Mouse (Mus musculus) inflammation-experienced regulatory T-cells, adult 6 months (primary cell): ENCODE results near the gene Dnaaf5. TPM values are rescaled to one million over a fixed set of nuclear protein-coding genes. Genes with fewer than 3 reads are reported as not detected.

ENCODE experiments used
- ATAC-seq: one replicate; pipeline ENCODE4 v1.8.0; 2017
- polyA plus RNA-seq, 3 experiments: library from polyadenylated mRNA; unstranded; fragments of 100-300 nt; shearing (Covaris generic); gene quantifications; one replicate each; pipeline ENCODE4 v1.2.1; 2017

Dnaaf5 gene
- polyA plus RNA-seq, 3 experiments from 2014 or later = 5.9 to 11.9 (median 6.2) TPM

DNA sequence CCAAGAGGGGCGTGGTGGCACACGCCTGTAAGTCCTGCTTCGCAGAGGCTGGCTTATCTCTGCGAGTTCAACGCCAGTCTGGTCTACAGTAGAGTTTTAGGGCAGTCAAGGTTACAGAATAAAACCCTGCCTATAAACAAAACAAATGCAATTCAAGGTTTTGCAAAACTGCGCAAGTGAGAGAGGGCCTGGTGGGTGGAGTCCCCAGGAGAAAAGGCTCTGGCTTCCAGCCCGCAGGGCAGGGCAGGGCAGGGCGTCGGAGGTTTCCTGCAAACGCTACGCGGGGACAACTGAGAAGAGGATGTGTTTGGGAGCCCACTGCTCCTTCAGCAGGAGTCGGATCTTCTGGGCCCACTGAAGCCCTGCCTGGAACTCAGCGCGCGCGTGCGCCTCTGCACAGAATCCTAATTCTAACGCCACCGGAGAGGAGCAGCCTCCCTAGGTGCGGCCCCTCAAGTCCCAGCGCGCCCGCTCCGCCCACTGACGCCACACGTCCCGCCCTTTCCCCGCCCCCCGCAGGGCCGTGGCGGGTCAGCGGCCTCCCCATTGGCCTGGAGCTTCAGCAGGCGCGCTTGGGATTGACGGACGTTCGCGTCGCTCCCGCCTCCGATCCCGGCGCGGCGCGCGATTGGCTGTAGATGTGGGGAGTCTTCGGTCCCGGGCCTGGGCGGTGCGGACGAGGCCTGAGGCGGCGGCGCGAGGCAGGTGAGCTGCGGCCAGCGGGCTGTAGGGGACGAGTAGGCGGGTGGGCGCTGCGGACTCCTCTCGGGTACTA is 50.2 kb downstream of the Dnaaf5 start, which contains the start of gene Sun1:
Gene Sun1, plus strand, starts transcription at position 643 of the 775 bp plus-strand sequence.
- peak; percentile 89 for ATAC-seq

DNA sequence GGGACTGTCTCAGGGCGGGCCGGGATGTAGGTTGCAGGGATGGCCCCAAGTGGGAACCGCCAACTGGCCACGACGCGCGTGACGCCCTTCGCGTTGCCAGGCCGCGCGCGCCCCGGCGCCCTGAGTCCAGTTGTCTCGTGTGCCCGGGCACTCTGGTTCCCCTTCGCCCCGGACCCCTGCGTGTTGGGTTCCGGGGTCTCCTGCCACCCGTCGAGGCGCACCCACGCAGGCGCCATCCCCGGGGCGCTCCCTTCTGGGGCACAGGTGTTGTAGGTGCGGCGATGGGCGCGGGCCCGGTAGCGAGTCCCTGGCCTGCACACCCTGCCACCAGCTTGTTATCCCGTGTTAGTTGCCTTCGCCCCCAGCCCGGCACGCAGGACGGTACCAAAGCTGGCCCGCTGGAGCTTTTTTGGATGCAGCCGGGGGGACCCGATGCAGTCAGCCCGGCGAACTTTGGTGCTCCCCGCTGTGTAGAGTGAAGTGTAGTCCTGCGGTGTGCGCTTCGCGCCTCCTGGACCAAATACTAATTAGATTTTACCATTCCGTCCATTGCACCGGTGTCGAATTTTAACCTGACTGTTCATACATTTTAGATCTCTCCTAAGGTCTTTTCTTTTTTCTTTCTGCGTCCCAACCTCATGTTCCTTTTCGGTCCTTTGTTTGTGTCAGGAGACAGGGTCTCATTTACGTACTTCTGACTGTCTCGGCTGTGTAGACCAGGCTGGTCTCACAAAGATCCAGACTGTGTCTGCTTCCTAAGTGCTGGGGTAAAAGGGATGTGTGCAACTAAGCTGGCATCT is 50.9 kb downstream of the Dnaaf5 start:
- ATAC-seq = peak; percentile 21

DNA sequence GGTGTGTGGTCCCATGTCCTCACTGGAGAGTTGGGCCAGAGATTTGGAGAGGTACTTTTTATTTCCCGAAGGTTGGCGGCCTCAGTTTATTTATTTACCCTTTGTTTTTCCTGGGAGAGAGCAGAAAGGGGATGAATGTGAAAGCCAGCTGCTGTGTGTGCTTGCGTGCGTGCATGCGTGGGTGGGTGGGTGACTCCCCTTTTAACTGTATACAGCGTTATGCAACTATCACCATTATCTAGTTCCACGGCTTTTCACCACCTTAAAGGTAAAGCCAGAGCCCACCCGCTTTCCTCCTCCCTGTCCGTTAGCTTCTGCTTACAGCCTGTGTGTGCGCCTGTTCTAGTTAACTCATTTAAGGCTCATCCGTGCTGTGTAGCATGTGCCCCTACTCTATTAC is 52.1 kb downstream of the Dnaaf5 start:
- no peak for ATAC-seq

DNA sequence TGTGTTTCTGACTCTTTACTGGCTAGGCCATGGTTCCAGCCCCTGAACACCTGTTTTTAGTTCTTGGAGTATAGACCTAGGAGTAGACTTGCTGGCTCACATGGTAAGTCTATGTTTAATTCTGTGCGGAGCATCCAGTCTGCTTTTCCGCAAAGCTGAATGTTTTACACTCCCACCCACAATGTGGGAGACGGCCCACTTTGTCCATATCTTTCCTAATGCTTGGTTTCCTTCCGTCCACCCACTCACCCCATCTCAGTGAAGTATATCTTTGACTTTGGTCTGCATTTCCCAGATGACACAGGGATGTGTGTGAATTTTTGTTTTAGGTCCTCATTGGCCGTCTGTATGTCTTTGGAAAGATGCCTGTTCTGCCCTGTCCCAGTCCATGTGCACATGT is 53.3 kb downstream of the Dnaaf5 start:
- no peak for ATAC-seq

DNA sequence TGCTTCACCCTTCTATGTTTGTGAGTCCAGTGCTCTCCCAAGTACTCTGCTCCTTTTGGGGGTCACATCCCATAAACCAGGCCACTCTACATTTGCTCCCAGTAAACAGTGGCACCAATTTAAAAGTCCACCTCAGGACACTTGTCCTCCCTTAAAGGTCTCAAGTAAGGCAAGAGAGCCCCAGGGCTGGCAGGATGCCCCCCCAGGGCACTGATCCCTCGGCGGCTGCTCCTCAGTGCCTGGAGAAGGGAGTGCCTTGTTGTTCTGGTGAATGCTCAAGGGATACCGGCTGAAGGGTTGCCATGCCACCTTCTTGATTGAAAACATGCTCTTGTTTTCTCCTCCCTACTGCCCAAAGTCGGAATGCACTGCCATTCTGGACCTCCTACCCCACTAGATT is 56.1 kb downstream of the Dnaaf5 start:
- no peak for ATAC-seq

DNA sequence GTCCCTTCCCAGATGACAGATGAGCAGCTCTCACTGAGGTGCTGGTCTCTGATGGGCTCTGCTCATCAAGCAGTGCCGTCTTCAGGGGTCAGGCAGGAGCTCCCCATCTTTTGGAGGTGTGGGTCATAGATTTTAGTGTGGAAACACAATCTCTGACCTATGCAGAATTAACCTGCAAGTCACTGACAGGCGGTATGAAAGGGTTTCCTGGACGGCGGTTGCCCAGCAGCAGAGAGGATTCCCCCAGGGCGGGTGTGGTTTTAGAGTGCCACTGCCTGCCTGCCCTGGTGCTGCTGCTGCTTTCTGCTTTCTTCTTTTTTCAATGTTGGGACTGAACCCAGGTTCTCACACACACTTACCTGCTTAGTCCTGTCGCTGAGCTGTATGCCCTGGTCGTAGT is 56.5 kb downstream of the Dnaaf5 start:
- ATAC-seq = peak; percentile 61

DNA sequence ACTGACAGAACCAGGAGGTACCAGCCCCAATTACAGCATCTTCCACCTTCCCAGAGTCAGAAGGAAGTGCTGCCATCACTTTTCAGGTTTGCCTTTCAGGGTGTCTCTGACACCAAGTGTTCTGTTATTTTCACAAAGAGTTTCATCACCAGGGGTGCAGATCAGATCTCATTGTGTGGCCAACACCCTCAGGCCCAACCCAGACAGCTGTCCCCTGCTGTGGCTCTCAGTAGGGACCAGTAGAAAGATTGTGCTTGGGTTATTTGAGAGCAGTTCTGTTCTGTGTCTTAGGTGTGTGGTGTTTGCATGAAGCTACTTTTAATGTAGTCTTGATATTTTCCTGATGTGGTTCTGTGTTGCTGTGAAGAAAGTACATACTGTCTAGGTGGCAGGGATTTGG is 58.2 kb downstream of the Dnaaf5 start:
- ATAC-seq = no peak

DNA sequence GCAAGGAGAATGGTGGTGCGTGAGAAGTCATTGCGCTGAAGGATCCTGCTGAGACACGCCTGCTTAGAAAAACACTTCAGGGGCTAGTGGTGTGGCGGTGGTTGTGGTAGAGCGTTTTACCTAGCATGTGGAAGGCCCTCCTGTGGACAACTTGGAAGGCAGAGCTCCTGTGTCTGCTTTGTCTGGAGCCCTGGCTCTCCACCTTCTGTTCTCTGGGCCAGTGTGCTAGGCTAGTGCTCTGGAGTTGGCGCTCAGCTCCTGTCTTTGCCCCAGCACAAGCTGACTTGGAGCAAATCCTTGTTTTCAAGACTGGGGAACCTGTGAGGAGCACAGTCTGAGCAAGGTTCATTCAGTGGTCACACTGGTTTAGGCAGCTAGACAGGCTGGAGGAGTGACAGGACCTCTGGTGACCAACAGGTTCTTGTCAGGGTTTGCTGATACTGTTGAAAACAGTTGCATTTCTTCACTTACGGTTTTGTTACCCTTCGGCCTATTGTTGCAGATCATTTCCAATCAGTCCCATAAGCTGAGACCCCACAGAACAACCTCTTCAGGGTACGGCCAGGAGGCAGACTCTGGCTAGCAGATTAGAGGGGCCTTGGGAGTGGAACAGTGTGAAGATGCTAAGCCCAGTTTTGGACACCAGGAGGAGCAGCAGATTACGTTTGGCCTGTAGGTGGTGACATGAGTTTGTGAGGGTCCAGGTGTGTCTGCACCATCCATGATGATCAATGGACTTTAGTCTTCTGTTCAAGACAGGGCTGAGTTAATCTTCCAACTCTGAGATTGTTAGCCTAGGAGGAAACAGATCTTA is 59.1 kb downstream of the Dnaaf5 start:
- no peak for ATAC-seq

DNA sequence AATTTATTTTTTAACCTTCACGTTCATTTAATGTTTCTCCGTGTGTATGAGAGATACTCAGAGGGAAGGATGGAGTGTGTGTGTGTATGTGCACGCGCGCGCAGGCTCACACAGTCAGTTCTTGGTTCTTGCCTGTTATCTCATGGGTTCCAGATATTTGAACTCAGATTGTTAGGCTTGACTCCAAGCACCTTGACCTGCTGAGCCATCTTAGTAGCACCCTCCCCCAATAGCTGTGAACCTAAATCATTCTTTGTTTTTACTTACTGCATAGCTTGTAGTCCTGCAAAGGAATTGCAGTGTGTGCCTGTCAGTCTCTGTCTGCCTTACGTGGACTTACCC is 59.6 kb downstream of the Dnaaf5 start:
- no peak for ATAC-seq

DNA sequence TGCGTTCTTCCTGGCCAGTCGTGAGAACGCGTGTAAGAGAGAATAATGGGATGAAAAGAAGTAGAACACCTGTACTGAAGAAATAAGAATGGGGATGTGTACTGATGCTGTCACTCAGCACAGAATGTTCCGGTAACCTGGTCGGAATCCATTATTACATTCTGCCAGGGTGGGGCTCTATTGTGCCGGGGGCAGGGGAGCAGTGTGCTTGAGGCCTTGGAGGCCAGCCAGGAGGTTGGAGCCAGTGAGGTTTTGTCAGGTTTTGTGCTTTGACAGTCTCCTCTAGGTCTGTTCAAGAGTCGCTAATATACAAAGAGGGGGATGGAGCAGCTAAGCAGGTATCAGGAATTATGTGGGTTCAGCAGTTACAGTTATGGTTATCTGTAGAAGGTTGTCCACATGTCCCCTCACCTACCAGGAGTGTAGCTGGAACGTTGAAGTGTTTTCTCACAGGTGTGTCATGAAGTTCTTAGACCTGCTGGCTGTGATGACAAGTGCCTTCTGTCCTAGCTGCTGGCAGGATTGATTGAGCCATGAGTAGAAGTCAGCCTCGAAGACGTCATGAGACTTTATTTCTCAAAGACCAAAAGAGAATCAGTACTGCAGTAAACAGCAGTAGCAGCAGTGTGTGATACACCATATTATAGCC is 61.8 kb downstream of the Dnaaf5 start:
- no peak for ATAC-seq

DNA sequence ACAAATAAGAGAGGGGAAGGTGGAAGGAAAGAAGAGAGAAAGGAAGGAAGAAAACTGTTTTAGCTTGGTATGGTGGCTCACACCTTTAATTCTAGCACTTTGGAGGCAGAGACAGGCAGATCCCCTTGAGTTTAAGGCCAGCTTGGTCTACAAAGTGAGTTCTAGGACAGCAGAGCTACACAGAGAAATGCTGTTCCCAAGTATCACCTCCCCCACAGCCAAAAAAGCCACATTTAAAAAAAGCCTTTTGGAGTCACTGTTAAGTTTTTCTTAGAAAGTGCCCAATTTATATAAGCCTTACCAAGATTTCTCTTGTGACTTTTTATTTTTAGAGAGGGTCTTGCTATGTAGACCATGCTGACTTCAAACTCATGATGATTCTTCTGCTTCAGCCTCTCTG is 64.3 kb downstream of the Dnaaf5 start:
- no peak for ATAC-seq

DNA sequence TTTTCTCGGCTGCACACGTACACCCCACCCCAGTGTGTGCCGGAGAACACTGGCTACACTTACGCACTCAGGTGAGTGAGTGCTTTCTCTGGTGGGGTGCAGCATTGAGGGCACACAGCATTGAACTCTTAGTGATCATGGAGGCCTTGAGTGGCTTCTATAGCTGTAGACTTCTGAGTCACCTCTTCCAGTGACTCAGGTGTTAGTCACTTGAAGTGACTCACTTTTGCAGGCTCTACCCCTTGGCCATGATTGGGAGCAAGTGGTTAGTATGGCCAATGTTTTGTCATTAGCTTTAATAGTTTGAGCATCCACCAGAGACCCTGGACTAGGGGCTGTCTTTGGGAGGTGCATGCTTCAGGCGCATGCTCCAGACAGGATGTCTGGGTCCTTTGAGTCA is 65.2 kb downstream of the Dnaaf5 start:
- ATAC-seq = no peak

DNA sequence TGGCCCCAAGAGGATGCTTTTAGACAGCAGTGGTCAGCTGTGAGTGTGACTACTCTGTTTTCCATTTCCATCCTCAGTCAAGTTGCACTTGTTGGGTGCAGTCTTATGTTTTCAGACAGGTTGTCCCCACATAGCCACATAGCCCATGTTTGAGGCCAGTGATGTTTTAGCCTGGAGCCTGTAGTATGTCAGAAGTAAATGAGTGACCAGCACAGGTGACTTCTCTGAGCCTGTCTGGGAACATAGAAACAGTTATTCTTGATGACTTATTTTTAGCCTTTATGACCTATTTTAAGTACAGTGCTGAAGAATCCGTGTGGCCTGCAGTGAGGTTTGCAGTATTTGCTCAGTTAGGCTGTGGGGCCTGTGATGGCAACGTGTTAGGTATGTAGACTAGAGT is 66.1 kb downstream of the Dnaaf5 start:
- ATAC-seq = no peak

DNA sequence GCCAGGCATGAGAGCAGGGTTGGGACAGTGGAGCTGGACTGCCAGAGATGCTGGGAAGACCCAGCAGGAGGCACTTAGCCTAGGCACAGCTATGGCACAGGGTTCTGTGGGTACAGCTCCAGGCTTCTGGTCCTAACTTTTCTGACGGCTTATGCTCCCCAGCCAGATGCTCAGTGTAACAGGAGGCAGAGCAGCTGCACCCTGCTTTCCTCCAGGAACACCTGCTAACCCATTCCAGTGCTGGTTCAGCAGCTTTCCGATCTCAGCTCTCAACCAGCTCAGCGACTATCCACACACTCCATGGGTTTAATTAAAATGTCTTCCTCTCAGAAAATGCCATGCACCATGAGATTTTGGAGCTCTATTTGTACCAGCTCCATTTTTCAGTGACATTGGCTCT is 66.8 kb downstream of the Dnaaf5 start:
- ATAC-seq = no peak

DNA sequence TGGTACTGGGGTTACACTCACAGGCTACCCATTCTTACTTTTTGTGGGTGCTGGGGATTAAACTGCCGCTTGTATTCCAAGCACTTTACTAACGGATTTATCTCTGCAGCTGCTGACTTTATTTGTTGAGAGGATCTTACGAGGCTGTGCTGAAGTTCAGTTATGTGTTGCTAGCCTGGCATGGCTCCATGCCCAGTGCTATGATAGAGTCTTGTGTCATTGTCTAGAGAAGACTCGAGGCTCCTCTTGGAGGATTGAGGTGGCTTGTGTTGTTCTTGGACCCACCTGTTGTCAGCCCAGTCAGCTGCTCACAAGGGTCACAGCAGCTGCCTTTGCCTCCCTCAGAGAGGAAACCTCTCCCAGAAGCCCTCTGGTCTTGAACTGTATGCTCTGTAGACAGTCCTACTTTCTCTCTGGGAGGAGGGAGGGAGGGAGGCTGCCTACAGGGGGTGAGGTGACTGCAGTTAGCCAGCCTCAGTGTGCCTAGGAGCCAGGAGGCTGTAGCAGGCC is 70.0 kb downstream of the Dnaaf5 start:
- ATAC-seq = no peak

DNA sequence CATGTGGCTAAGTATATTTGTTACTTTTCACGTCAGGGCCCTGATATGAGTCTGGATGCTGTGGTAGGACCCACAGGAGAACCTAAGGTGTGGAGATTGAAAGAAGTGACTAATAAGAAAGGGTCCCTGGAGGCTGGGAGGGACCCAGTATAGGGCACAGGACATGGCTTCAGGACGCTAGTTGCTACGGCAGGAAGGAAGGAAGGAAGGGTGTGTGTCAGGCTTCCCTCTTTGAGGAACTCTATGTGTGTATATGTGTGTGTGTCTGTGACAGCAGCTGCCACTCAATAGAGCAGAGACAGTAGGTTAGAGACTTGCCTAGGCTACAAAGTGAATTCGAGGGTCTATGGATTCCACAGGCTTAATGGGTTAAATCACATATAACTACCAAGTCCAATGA is 70.6 kb downstream of the Dnaaf5 start:
- ATAC-seq = no peak

DNA sequence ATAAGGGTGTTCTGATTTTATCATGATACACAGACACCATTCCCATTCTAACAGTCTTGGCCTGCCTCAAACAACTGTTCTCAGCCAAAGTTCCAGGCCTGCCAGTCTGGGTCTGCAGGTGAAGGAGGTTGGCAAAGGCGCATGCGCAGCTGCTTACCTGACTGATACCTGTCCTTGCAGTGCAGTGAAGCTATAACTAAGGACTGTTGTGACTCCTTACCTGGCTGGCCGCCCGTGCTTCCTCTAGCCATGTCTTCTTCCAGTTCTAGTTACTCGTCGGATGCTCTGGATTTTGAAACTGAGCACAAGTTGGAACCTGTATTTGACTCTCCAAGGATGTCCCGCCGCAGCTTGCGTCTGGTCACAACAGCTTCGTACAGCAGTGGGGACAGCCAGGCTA is 73.3 kb downstream of the Dnaaf5 start:
- no peak for ATAC-seq

DNA sequence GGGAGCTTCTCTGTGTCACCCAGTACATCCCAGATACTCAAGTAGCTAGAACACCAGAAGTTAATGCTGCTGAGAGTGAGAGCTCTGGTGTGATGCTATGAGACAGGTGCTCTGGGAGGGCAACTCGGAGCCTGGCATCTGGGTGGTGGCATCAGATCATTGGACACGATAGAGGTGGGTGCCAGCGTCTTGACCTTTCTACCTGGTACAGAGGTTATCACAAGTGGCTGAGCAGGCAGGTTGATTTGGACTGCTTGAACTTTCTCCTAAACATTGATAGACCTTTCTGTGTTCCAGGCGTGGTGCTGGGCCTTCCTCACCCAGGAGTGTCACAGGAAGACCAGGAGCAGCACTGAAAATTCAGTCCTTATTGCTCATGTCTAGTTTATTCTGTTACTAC is 77.2 kb downstream of the Dnaaf5 start:
- no peak for ATAC-seq

DNA sequence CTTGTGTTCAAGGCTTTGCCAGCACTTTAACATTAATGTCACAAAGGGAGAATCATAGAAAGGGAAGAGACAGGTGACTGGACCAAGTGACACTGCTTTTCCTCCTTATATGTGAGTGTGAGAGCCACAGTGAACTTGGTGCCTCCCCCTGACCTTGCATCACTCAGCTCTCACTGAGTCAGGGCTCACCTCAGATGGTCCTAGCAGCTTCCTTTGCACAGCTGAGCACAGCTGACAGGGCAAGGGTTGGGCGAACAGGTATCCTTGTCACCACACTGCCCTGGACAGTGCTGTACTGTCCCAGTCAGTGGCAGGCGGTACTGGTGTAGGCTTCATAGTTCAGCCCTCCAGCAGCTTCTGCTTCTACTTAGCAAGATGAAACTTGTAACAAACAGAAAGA is 77.6 kb downstream of the Dnaaf5 start:
- ATAC-seq = no peak

DNA sequence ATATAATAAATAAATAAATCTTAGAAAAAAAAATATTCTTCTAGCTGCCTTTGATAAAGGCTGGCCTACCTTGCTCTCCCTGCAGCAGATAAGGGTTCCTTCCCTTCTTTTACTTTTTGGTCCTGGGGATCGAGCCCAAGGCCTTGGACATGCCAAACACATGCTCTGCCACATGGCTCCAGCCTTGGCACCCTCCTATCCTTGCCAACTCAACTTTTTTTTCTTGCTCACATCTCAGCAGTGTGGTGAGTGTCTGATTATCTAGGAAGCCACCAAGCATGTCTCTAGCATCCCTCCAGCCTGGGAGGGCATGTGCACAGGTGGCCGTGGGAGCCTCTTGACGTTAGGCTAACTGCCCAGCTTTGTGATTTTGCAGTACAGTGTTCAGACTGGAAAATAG is 78.3 kb downstream of the Dnaaf5 start:
- no peak for ATAC-seq

DNA sequence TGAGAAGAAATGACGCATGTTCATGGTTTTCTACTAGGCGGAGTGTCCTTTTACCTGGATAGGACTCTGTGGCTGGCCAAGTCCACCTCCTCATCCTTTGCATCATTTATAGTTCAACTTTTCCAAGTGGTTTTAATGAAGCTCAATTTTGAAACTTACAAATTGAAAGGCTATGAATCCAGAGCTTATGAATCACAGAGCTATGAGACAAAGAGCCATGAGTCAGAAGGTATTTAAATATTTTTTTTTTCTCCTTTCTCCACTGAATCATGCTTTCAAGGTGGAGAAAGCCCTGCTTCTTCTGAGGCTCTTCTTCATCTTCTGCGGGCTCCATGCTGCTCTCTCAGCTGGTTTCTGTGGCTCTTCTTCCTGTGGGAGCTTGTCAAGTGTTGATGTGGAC is 79.7 kb downstream of the Dnaaf5 start:
- no peak for ATAC-seq

DNA sequence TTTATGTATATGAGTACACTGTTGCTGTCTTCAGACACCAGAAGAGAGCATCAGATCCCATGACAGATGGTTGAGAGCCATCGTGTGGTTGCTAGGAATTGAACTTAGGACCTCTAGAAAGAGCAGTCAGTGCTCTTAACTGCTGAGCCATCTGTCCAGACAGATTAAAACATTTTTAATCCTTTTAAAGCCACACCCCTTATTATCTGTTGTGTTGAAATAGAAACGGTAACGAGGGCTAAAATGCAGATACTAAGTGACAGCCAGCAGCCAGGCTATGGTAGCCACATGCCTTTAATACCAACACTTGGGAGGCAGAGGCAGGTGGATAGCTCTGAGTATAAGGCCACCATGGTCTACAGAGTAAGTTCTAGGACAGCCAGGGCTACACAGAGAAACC is 82.1 kb downstream of the Dnaaf5 start:
- no peak for ATAC-seq

DNA sequence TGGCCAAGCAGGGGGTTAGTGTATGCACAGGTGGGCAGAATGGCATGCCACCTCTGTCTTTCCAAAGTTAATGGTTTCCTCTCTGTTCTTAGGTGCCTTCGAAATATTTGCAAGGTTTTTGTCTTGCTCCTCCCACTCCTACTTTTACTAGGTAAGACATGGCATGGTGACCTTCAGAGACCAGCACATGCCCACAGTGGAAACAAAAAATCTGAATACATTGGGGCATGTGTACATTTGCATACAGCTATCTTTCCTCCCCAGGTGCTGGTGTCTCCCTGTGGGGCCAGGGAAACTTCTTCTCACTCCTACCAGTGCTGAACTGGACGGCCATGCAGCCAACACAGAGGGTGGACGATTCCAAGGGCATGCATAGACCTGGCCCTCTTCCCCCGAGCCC is 84.4 kb downstream of the Dnaaf5 start:
- no peak for ATAC-seq
